Mouse (Mus musculus) urinary bladder, postnatal 0 days (tissue): Measurements from ENCODE around the gene Abtb2. TPM values are rescaled to one million over a fixed set of nuclear protein-coding genes. Genes with fewer than 3 reads are reported as not detected.

Source experiments
- polyA plus RNA-seq: library from polyadenylated mRNA; unstranded; fragments of >200 nt; fragmentation: Nextera tagmentation; extraction: Ambion mirVana; gene quantifications from 2 replicates; pipeline ENCODE4 v1.2.1, GENCODE M21; 2015

The Abtb2 gene
- polyA plus RNA-seq = 1.6 and 2.2 TPM in 2 replicates

GRCm38 (mm10) chr2:103565732-103566422, at the start of gene Abtb2:
TSS of gene Abtb2 (plus strand) at chr2:103566310.

GRCm38 (mm10) chr2:103760906-103761716, 195.0 kb downstream of the Abtb2 start, which contains the start of gene Nat10:
TSS of gene Nat10 (minus strand) at chr2:103761270.

Other genes with a start within 250 kb of the Abtb2 start
- gene Elf5, start 154.6 kb upstream of the Abtb2 start, polyA plus RNA-seq = 0.40 and 0.53 TPM in 2 replicates
- 37.6 and 46.5 TPM in 2 replicates for gene Cat, start 81.2 kb upstream of the Abtb2 start, polyA plus RNA-seq
- 11.2 and 11.8 TPM in 2 replicates for gene Nat10, start 195.0 kb downstream of the Abtb2 start, polyA plus RNA-seq
- 131 and 158 TPM in 2 replicates for gene Caprin1, start 231.3 kb downstream of the Abtb2 start, polyA plus RNA-seq